Mouse (Mus musculus): ENCODE results near the gene Tbc1d19. TPM values are rescaled to one million over a fixed set of nuclear protein-coding genes. Genes with fewer than 3 reads are reported as not detected.
A peak's percentile ranks its signal among the peaks of the same experiment; 100 is the strongest.

Gene Tbc1d19
- total and polyA plus RNA-seq, 2 experiments from 2014 or later = 20.8 to 25.1 TPM

DNA sequence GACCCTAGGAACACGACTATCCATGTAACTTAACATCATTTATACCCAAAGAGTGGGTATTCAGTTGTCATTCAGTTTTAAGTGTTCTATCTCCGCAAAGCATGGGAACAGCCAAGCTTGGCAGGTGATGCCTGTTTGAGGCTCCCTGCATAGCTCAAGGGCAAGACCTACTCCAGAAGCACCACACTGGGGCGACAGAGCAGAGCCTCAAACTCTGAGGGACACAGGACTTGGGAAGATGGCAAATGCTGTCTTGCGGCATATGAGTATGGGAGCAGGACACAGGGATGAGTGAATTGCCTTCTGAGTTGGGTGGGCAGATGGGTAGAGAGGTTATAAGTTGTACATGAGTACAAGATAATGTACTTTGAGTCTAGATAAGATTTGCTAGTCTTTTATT lies 119.1 kb downstream of the Tbc1d19 start:
- ATAC-seq (ENCODE audit: insufficient read depth, low read depth) (no peak), DNase-seq (ENCODE audit: low spot score) (no peak)
- Histone ChIP-seq H3K27me3 (ENCODE audit: control insufficient read depth, insufficient read depth, low read length) (no peaks in the 10 kb centered on the region), H3K9ac (replicated peaks; ENCODE audit: low read depth, low read length) (no peak overlapping the region), H3K4me3 (ENCODE audit: low read depth, low read length) (no peak overlapping the region), H3K9me3 (replicated peaks; ENCODE audit: control insufficient read depth, low read length) (no peaks in the 10 kb centered on the region), H3K4me2 (ENCODE audit: low read depth, low read length) (no peak overlapping the region), H3K36me3 (replicated peaks; ENCODE audit: control insufficient read depth, insufficient read depth, low read length) (no peaks in the 10 kb centered on the region), H3K4me1 (ENCODE audit: control insufficient read depth, insufficient read depth) (peaks cover 16% of the 10 kb centered on the region), H3K27ac (ENCODE audit: low read depth) (peak overlapping the region; percentile 62; the same call in 1 of the 2 replicates)
- 78% methylated on average over 4 of the region's 4 CpGs for WGBS
- TF ChIP-seq EP300 (IDR thresholded peaks at IDR 0.05; ENCODE audit: low read depth) = no peak
- TF ChIP-seq CTCF (IDR thresholded peaks at IDR 0.05; ENCODE audit: low read depth) = peak; percentile 6; the same call in 1 of the 2 replicates

DNA sequence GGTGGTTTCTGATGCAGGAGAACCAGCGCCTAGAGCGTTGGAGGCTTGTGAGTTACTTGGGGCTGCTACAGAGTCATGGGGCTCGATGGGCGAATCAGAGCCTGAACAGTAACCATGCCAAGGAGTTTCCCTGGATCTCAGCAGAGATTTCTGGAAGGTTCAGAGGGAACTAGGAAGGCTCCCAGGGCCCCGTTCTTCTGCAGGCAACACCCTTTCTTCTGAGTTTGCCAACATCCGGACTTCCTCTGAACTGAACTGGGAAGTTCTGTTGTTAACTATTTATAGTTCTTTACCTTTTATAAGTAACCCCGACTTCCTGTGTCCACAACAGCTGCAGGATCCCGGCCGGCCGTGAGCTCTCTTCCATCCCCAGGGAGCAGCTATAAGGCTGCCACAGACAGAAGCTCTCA lies 119.8 kb downstream of the Tbc1d19 start:
- H3K27me3 ChIP-seq (ENCODE audit: control insufficient read depth, insufficient read depth, low read length) = no peaks in the 10 kb centered on the region
- no peak overlapping the region for H3K4me3 ChIP-seq (ENCODE audit: low read depth, low read length)
- DNase-seq (ENCODE audit: low spot score) (peak; percentile 57), ATAC-seq (ENCODE audit: insufficient read depth, low read depth) (peak; percentile 54)
- no peak overlapping the region for H3K9ac ChIP-seq (replicated peaks; ENCODE audit: low read depth, low read length)
- peak overlapping the region; percentile 62 for H3K27ac ChIP-seq (ENCODE audit: low read depth)
- H3K36me3 ChIP-seq (replicated peaks; ENCODE audit: control insufficient read depth, insufficient read depth, low read length) = no peaks in the 10 kb centered on the region
- TF ChIP-seq CTCF (IDR thresholded peaks at IDR 0.05; ENCODE audit: low read depth) (no peak), EP300 (IDR thresholded peaks at IDR 0.05; ENCODE audit: low read depth) (peak; percentile 62; the same call in 1 of the 2 replicates)
- no peaks in the 10 kb centered on the region for H3K9me3 ChIP-seq (replicated peaks; ENCODE audit: control insufficient read depth, low read length)
- peaks cover 16% of the 10 kb centered on the region for H3K4me1 ChIP-seq (ENCODE audit: control insufficient read depth, insufficient read depth)
- H3K4me2 ChIP-seq (ENCODE audit: low read depth, low read length) = no peak overlapping the region
- WGBS = 54% methylated on average over 10 of the region's 10 CpGs

DNA sequence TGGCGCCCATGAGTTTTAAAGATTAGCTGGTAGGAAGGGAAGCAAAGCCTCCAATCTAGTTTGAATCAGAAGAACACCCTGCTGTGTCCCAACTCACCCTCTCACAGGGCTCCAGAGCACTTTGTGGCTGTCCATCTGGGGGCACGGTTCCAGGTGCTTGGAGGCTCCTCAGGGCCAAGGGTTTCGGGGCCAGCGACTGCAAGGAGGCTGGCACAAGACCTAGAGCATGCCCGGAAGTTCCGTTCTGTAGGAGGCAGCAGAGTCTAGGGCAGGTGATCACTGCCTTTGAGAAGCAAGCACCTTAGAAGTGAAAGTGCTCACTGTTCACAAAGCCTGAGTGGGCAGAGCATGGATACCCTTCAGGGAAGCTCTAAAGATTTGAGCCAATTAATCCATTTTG lies 120.4 kb downstream of the Tbc1d19 start:
- Histone ChIP-seq H3K4me1 (ENCODE audit: control insufficient read depth, insufficient read depth) (peaks cover 16% of the 10 kb centered on the region), H3K27me3 (ENCODE audit: control insufficient read depth, insufficient read depth, low read length) (no peaks in the 10 kb centered on the region), H3K9me3 (replicated peaks; ENCODE audit: control insufficient read depth, low read length) (no peaks in the 10 kb centered on the region), H3K4me3 (ENCODE audit: low read depth, low read length) (no peak overlapping the region), H3K9ac (replicated peaks; ENCODE audit: low read depth, low read length) (no peak overlapping the region), H3K27ac (ENCODE audit: low read depth) (peak overlapping the region; percentile 70), H3K4me2 (ENCODE audit: low read depth, low read length) (no peak overlapping the region), H3K36me3 (replicated peaks; ENCODE audit: control insufficient read depth, insufficient read depth, low read length) (no peaks in the 10 kb centered on the region)
- 88% methylated on average over 6 of the region's 6 CpGs for WGBS
- DNase-seq (ENCODE audit: low spot score) (no peak), ATAC-seq (ENCODE audit: insufficient read depth, low read depth) (no peak)
- TF ChIP-seq CTCF (IDR thresholded peaks at IDR 0.05; ENCODE audit: low read depth) = no peak; the same call in 1 of the 2 replicates
- no peak for TF ChIP-seq EP300 (IDR thresholded peaks at IDR 0.05; ENCODE audit: low read depth)

DNA sequence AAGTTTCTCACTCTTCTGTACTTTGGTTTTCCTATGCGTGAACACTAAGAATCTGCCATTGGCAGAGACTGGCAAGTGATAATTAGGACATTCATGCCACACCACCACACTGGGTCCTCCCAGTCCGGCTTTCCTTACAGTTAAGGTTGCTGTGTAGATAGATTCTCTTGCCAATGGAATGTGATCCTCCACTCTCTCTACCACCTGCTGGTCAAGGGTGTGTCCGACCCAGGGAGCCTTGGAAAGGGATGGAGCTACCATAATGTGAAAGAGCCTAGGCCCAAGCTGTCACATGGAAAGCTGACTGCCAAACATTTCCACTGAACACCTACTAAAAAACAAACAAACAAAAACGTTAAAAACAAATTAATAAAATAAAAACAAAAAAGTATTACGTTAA lies 121.6 kb downstream of the Tbc1d19 start:
- Histone ChIP-seq H3K4me2 (ENCODE audit: low read depth, low read length) (no peak overlapping the region), H3K27ac (ENCODE audit: low read depth) (no peak overlapping the region), H3K9ac (replicated peaks; ENCODE audit: low read depth, low read length) (no peak overlapping the region), H3K27me3 (ENCODE audit: control insufficient read depth, insufficient read depth, low read length) (no peaks in the 10 kb centered on the region), H3K36me3 (replicated peaks; ENCODE audit: control insufficient read depth, insufficient read depth, low read length) (no peaks in the 10 kb centered on the region), H3K4me1 (ENCODE audit: control insufficient read depth, insufficient read depth) (peaks cover 16% of the 10 kb centered on the region), H3K4me3 (ENCODE audit: low read depth, low read length) (no peak overlapping the region), H3K9me3 (replicated peaks; ENCODE audit: control insufficient read depth, low read length) (no peaks in the 10 kb centered on the region)
- 77% methylated on average over 5 of the region's 5 CpGs for WGBS
- no peak for DNase-seq (ENCODE audit: low spot score)
- no peak for TF ChIP-seq EP300 (IDR thresholded peaks at IDR 0.05; ENCODE audit: low read depth)
- no peak for TF ChIP-seq CTCF (IDR thresholded peaks at IDR 0.05; ENCODE audit: low read depth)
- ATAC-seq (ENCODE audit: insufficient read depth, low read depth) = no peak

DNA sequence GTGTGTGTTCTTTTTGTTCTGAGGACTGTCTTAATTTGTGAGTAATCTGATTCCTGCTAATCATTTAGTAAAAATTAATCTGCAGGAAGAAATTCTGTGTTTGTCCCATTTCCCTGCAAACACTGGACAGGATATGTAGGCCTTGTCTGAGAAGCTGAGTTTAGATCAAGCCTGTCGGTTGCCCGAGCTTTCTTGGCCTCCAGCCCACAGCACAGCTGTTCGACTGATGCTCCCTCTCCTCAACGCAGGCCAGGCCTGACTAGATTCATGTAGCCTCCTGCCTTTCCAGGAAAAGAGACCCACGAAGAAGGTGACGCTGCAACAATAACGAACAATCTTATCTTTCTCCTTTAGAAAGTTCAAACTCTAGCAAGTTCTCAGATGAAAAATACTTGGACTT lies 124.2 kb downstream of the Tbc1d19 start:
- H3K9ac ChIP-seq (replicated peaks; ENCODE audit: low read depth, low read length) = no peak overlapping the region
- peak overlapping the region; percentile 39 for H3K27ac ChIP-seq (ENCODE audit: low read depth)
- TF ChIP-seq CTCF (IDR thresholded peaks at IDR 0.05; ENCODE audit: low read depth) (no peak), EP300 (IDR thresholded peaks at IDR 0.05; ENCODE audit: low read depth) (no peak)
- no peaks in the 10 kb centered on the region for H3K27me3 ChIP-seq (ENCODE audit: control insufficient read depth, insufficient read depth, low read length)
- no peaks in the 10 kb centered on the region for H3K36me3 ChIP-seq (replicated peaks; ENCODE audit: control insufficient read depth, insufficient read depth, low read length)
- 23% methylated on average over 7 of the region's 7 CpGs for WGBS
- no peak overlapping the region for H3K4me2 ChIP-seq (ENCODE audit: low read depth, low read length)
- peak; percentile 48 for DNase-seq (ENCODE audit: low spot score)
- ATAC-seq (ENCODE audit: insufficient read depth, low read depth) = peak; percentile 50; the same call in 1 of the 2 replicates
- H3K9me3 ChIP-seq (replicated peaks; ENCODE audit: control insufficient read depth, low read length) = no peaks in the 10 kb centered on the region
- H3K4me3 ChIP-seq (ENCODE audit: low read depth, low read length) = no peak overlapping the region
- peaks cover 9% of the 10 kb centered on the region; the same call in 1 of the 2 replicates for H3K4me1 ChIP-seq (ENCODE audit: control insufficient read depth, insufficient read depth)

DNA sequence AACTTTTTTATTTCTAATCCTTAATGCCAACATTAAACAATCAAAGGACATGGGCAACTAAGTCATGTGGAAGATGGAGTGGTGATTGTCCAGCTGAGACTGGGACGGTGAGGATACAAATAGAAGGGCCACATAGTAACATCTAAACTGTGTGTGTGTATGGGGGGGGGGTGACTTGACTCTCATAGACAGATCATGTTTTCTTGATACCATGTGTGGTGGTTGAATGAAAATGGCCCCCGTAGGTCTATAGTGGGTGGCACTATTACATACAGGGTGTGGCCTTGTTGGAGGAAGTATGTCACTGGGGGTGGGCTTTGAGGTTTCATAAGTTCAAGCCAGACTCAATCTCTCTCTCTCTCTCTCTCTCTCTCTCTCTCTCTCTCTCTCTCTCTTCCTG lies 124.6 kb downstream of the Tbc1d19 start:
- no peak overlapping the region for H3K4me3 ChIP-seq (ENCODE audit: low read depth, low read length)
- DNase-seq (ENCODE audit: low spot score) = no peak
- H3K9me3 ChIP-seq (replicated peaks; ENCODE audit: control insufficient read depth, low read length) = no peaks in the 10 kb centered on the region
- H3K27ac ChIP-seq (ENCODE audit: low read depth) = peak overlapping the region; percentile 39; the same call in 1 of the 2 replicates
- WGBS = 85% methylated on average over 2 of the region's 2 CpGs
- ATAC-seq (ENCODE audit: insufficient read depth, low read depth) = no peak
- no peak overlapping the region for H3K9ac ChIP-seq (replicated peaks; ENCODE audit: low read depth, low read length)
- TF ChIP-seq EP300 (IDR thresholded peaks at IDR 0.05; ENCODE audit: low read depth) (no peak), CTCF (IDR thresholded peaks at IDR 0.05; ENCODE audit: low read depth) (no peak)
- no peak overlapping the region for H3K4me2 ChIP-seq (ENCODE audit: low read depth, low read length)
- peaks cover 9% of the 10 kb centered on the region; the same call in 1 of the 2 replicates for H3K4me1 ChIP-seq (ENCODE audit: control insufficient read depth, insufficient read depth)
- no peaks in the 10 kb centered on the region for H3K27me3 ChIP-seq (ENCODE audit: control insufficient read depth, insufficient read depth, low read length)
- no peaks in the 10 kb centered on the region for H3K36me3 ChIP-seq (replicated peaks; ENCODE audit: control insufficient read depth, insufficient read depth, low read length)
